Mouse (Mus musculus) E14TG2a.4 (cell line): ENCODE results near the gene Cfb.
"Not testable (repeated sequence)": the region's sequence is repeated elsewhere in the genome, so short reads cannot be mapped to it uniquely, and the experiment has no call there.

ENCODE experiments used
- H3K27me3 ChIP-seq: 2 replicates; pipeline ENCODE4 v1.6.1; 2014; ENCODE audit warnings: low read length, control low read depth; ENCODE audit not compliant: insufficient read depth
- H3K36me3 ChIP-seq: 2 replicates; pipeline ENCODE4 v1.6.1; 2014; ENCODE audit warnings: low read length, control low read depth; ENCODE audit not compliant: insufficient read depth
- H3K4me1 ChIP-seq: replicated peaks from 2 replicates; pipeline ENCODE4 v1.6.1; 2014; ENCODE audit warnings: low read depth, low read length, control low read depth
- H3K4me3 ChIP-seq: replicated peaks from 2 replicates; pipeline ENCODE4 v1.5.1; 2014; ENCODE audit warnings: mild to moderate bottlenecking, low read length
- H3K9me3 ChIP-seq: 2 replicates; pipeline ENCODE4 v1.6.1; 2014; ENCODE audit warnings: low read length, control low read depth
- CTCF ChIP-seq: conservative IDR thresholded peaks from 2 replicates; pipeline ENCODE4 v1.5.1; 2014; ENCODE audit warnings: low read length
- NANOG ChIP-seq: IDR thresholded peaks from 2 replicates; pipeline ENCODE4 v1.6.1; 2014; ENCODE audit warnings: borderline replicate concordance, low read length, mixed read lengths
- POU5F1 ChIP-seq: IDR thresholded peaks from 2 replicates; pipeline ENCODE4 v1.6.1; 2014; ENCODE audit warnings: low read length, borderline replicate concordance

The Cfb gene

GRCm38 (mm10) chr17:34862416-34863081, at the start of gene Cfb:
Cfb (minus strand) TSS chr17:34862518.
- H3K9me3 ChIP-seq = no peaks in the 10 kb centered on the region
- H3K27me3 ChIP-seq = peaks cover 17% of the 10 kb centered on the region
- TF ChIP-seq CTCF (no peak), NANOG (no peak), POU5F1 (no peak)
- peaks cover 20% of the 10 kb centered on the region for H3K36me3 ChIP-seq
- no peak within 1 kb of the TSS for H3K4me3 ChIP-seq
- peaks cover 3% of the 10 kb centered on the region for H3K4me1 ChIP-seq

- peak; percentile 92 for TF ChIP-seq CTCF
- no peak for TF ChIP-seq NANOG
- no peak for TF ChIP-seq POU5F1
- peak overlapping the region; percentile 79 for H3K4me3 ChIP-seq
- H3K9me3 ChIP-seq = no peaks in the 10 kb centered on the region
- H3K36me3 ChIP-seq = peaks cover 71% of the 10 kb centered on the region
- H3K4me1 ChIP-seq = peaks cover 92% of the 10 kb centered on the region
- H3K27me3 ChIP-seq = no peaks in the 10 kb centered on the region
These were observed 49.6 kb upstream of the Cfb start for GRCm38 (mm10) chr17:34911945-34912351.

GRCm38 (mm10) chr17:34910982-34911381, 48.7 kb upstream of the Cfb start:
- Histone ChIP-seq H3K36me3 (peaks cover 80% of the 10 kb centered on the region), H3K9me3 (no peaks in the 10 kb centered on the region), H3K4me3 (peak overlapping the region; percentile 79), H3K27me3 (no peaks in the 10 kb centered on the region), H3K4me1 (peaks cover 100% of the 10 kb centered on the region)
- TF ChIP-seq POU5F1 (peak; percentile 33; the same call in 1 of the 2 replicates), CTCF (no peak), NANOG (peak; percentile 40; the same call in 1 of the 2 replicates)

GRCm38 (mm10) chr17:34902895-34903294, 40.6 kb upstream of the Cfb start:
- Histone ChIP-seq H3K36me3 (peaks cover 67% of the 10 kb centered on the region), H3K4me1 (peaks cover 79% of the 10 kb centered on the region), H3K9me3 (no peaks in the 10 kb centered on the region), H3K4me3 (peak overlapping the region; percentile 46), H3K27me3 (no peaks in the 10 kb centered on the region)
- TF ChIP-seq POU5F1 = no peak
- no peak for TF ChIP-seq CTCF
- TF ChIP-seq NANOG = no peak

GRCm38 (mm10) chr17:34901948-34902347, 39.6 kb upstream of the Cfb start:
- Histone ChIP-seq H3K36me3 (peaks cover 57% of the 10 kb centered on the region), H3K4me3 (0 out of 2 replicates have a peak overlapping the region, but pooled peaks have one; percentile 46), H3K4me1 (peaks cover 78% of the 10 kb centered on the region)
- not testable (repeated sequence) for H3K9me3 ChIP-seq, H3K27me3 ChIP-seq

- not testable (repeated sequence) for H3K27me3 ChIP-seq, H3K4me3 ChIP-seq, H3K9me3 ChIP-seq
- H3K36me3 ChIP-seq = peaks cover 51% of the 10 kb centered on the region
- peaks cover 77% of the 10 kb centered on the region for H3K4me1 ChIP-seq
These were observed 38.5 kb upstream of the Cfb start for GRCm38 (mm10) chr17:34900826-34901225.

- 0 out of 2 replicates have a peak, but pooled peaks cover 4% of the 10 kb centered on the region for H3K27me3 ChIP-seq
- TF ChIP-seq CTCF (no peak), POU5F1 (no peak), NANOG (no peak)
- H3K36me3 ChIP-seq = peaks cover 46% of the 10 kb centered on the region
- no peaks in the 10 kb centered on the region for H3K9me3 ChIP-seq
- H3K4me3 ChIP-seq = peak overlapping the region; percentile 92
- peaks cover 76% of the 10 kb centered on the region for H3K4me1 ChIP-seq
These were observed 37.5 kb upstream of the Cfb start for GRCm38 (mm10) chr17:34899890-34900243.

- peak overlapping the region; percentile 92 for H3K4me3 ChIP-seq
- H3K36me3 ChIP-seq = peaks cover 40% of the 10 kb centered on the region
- H3K9me3 ChIP-seq = no peaks in the 10 kb centered on the region
- H3K27me3 ChIP-seq = 0 out of 2 replicates have a peak, but pooled peaks cover 4% of the 10 kb centered on the region
- H3K4me1 ChIP-seq = peaks cover 70% of the 10 kb centered on the region
- TF ChIP-seq NANOG (no peak), CTCF (no peak)
These were observed 37.0 kb upstream of the Cfb start for GRCm38 (mm10) chr17:34899053-34899889.
